Mouse (Mus musculus) liver, embryonic 11.5 days (tissue): ENCODE data around the gene Vmn1r215. TPM values are rescaled to one million over a fixed set of nuclear protein-coding genes. Genes with fewer than 3 reads are reported as not detected.

Experiments
- polyA plus RNA-seq: library from polyadenylated mRNA; unstranded; fragments of >200 nt; fragmentation: Nextera tagmentation; extraction: Ambion mirVana; gene quantifications from 2 replicates; pipeline ENCODE4 v1.2.1, GENCODE M21; 2014

The Vmn1r215 gene
- polyA plus RNA-seq, 1 experiment from 2014 or later = not detected

Other genes starting within 250 kb of the Vmn1r215 start
- not detected in 2 replicates for gene Vmn1r210, start 236.7 kb upstream of the Vmn1r215 start, polyA plus RNA-seq
- gene Vmn1r211, start 210.5 kb upstream of the Vmn1r215 start, polyA plus RNA-seq = not detected in 2 replicates
- gene Vmn1r212, start 183.8 kb upstream of the Vmn1r215 start, polyA plus RNA-seq = not detected in 2 replicates
- gene Vmn1r213, start 60.4 kb upstream of the Vmn1r215 start, polyA plus RNA-seq = not detected in 2 replicates
- gene Vmn1r214, start 37.6 kb upstream of the Vmn1r215 start, polyA plus RNA-seq = not detected in 2 replicates
- gene Vmn1r217, start 50.2 kb downstream of the Vmn1r215 start, polyA plus RNA-seq = not detected in 2 replicates
- gene Vmn1r218, start 65.1 kb downstream of the Vmn1r215 start, polyA plus RNA-seq = not detected in 2 replicates
- not detected in 2 replicates for gene Vmn1r219, start 91.3 kb downstream of the Vmn1r215 start, polyA plus RNA-seq
- not detected in 2 replicates for gene Vmn1r220, start 120.0 kb downstream of the Vmn1r215 start, polyA plus RNA-seq
- not detected in 2 replicates for gene Vmn1r221, start 146.1 kb downstream of the Vmn1r215 start, polyA plus RNA-seq
- not detected in 2 replicates for gene Vmn1r222, start 167.9 kb downstream of the Vmn1r215 start, polyA plus RNA-seq
- not detected in 2 replicates for gene Vmn1r223, start 179.1 kb downstream of the Vmn1r215 start, polyA plus RNA-seq